Mouse (Mus musculus): ENCODE data around the gene Ube3b.

Gene Ube3b

GRCm38 (mm10) chr5:114380209-114381012 lies at the start of gene Ube3b, which contains the start of gene Kctd10:
TSS of gene Ube3b (plus strand) at chr5:114380607.
TSS of gene Kctd10 (minus strand) at chr5:114380508.
- peak; percentile 78 to 83 for DNase-seq (ENCODE audit: low spot score in 2 of 2)

- no peak for DNase-seq (ENCODE audit: low spot score in 2 of 2)
Measured at GRCm38 (mm10) chr5:114342996-114343395, 37.4 kb upstream of the Ube3b start.

- DNase-seq (ENCODE audit: low spot score in 2 of 2): no peak
Measured at GRCm38 (mm10) chr5:114343612-114344011, 36.8 kb upstream of the Ube3b start.

GRCm38 (mm10) chr5:114345538-114345937 lies 34.9 kb upstream of the Ube3b start:
- no peak for DNase-seq (ENCODE audit: low spot score in 2 of 2)

- no peak for DNase-seq (ENCODE audit: low spot score in 2 of 2)
Measured at GRCm38 (mm10) chr5:114347005-114347404, 33.4 kb upstream of the Ube3b start.

GRCm38 (mm10) chr5:114351490-114351889 lies 28.9 kb upstream of the Ube3b start:
- no peak for DNase-seq (ENCODE audit: low spot score in 2 of 2)

GRCm38 (mm10) chr5:114356250-114356935 lies 24.0 kb upstream of the Ube3b start:
- peak; percentile 73 to 77 for DNase-seq (ENCODE audit: low spot score in 2 of 2)

GRCm38 (mm10) chr5:114356936-114357751 lies 23.3 kb upstream of the Ube3b start:
- DNase-seq (ENCODE audit: low spot score in 2 of 2): no peak

GRCm38 (mm10) chr5:114358833-114359232 lies 21.6 kb upstream of the Ube3b start:
- no peak for DNase-seq (ENCODE audit: low spot score in 2 of 2)

GRCm38 (mm10) chr5:114359586-114359985 lies 20.8 kb upstream of the Ube3b start:
- DNase-seq (ENCODE audit: low spot score in 2 of 2): no peak

- no peak for DNase-seq (ENCODE audit: low spot score in 2 of 2)
Measured at GRCm38 (mm10) chr5:114360968-114361367, 19.4 kb upstream of the Ube3b start.

- no peak for DNase-seq (ENCODE audit: low spot score in 2 of 2)
Measured at GRCm38 (mm10) chr5:114365043-114365752, 15.2 kb upstream of the Ube3b start.

GRCm38 (mm10) chr5:114368121-114368520 lies 12.3 kb upstream of the Ube3b start:
- DNase-seq (ENCODE audit: low spot score in 2 of 2): no peak

GRCm38 (mm10) chr5:114368803-114369496 lies 11.5 kb upstream of the Ube3b start:
- no peak for DNase-seq (ENCODE audit: low spot score in 2 of 2)

GRCm38 (mm10) chr5:114369921-114370320 lies 10.5 kb upstream of the Ube3b start:
- DNase-seq (ENCODE audit: low spot score in 2 of 2): no peak

GRCm38 (mm10) chr5:114370371-114370776 lies 10.0 kb upstream of the Ube3b start:
- no peak for DNase-seq (ENCODE audit: low spot score in 2 of 2)

- DNase-seq (ENCODE audit: low spot score in 2 of 2): no peak
Measured at GRCm38 (mm10) chr5:114371331-114371730, 9.1 kb upstream of the Ube3b start.

- DNase-seq (ENCODE audit: low spot score in 2 of 2): no peak
Measured at GRCm38 (mm10) chr5:114371731-114372473, 8.5 kb upstream of the Ube3b start.

GRCm38 (mm10) chr5:114372565-114372964 lies 7.8 kb upstream of the Ube3b start:
- no peak for DNase-seq (ENCODE audit: low spot score in 2 of 2)

GRCm38 (mm10) chr5:114373174-114373573 lies 7.2 kb upstream of the Ube3b start:
- DNase-seq (ENCODE audit: low spot score in 2 of 2): no peak
